Mouse (Mus musculus) liver, embryonic 13.5 days (tissue): ENCODE measurements at regions not wholly inside any gene's neighbourhood (a gene's known extent, or its start where the extent isn't known, plus 50 kb on each side); places are given as distances from the start of the nearest gene placed in this dataset.
A peak's percentile ranks its signal among the peaks of the same experiment; 100 is the strongest.

Experiments
- ATAC-seq: fragments of 200-750 bp; cut with Nextera tagmentation; 2 replicates; pipeline ENCODE4 v1.8.0; 2017; ENCODE audit warnings: low read depth, mild to moderate bottlenecking, moderate number of reproducible peaks, moderate library complexity
- DNase-seq: peaks from one replicate; pipeline ENCODE4 v3.0.0; 2022
- H3K27ac ChIP-seq: fragments of 300-500 bp; sonication (generic); 2 replicates; pipeline ENCODE4 v1.5.1; 2015; ENCODE audit warnings: moderate library complexity, mild to moderate bottlenecking, inconsistent platforms
- H3K27me3 ChIP-seq: fragments of 300-500 bp; sonication (generic); 2 replicates; pipeline ENCODE4 v1.6.1; 2015; ENCODE audit warnings: mild to moderate bottlenecking, inconsistent platforms
- H3K36me3 ChIP-seq: fragments of 300-500 bp; sonication (generic); 2 replicates; pipeline ENCODE4 v1.6.1; 2015; ENCODE audit warnings: mild to moderate bottlenecking, inconsistent platforms
- H3K4me1 ChIP-seq: fragments of 300-500 bp; sonication (generic); replicated peaks from 2 replicates; pipeline ENCODE4 v1.6.1; 2015; ENCODE audit warnings: inconsistent platforms
- H3K4me2 ChIP-seq: fragments of 300-500 bp; sonication (generic); 2 replicates; pipeline ENCODE4 v1.6.1; 2015; ENCODE audit warnings: inconsistent platforms, mild to moderate bottlenecking, moderate library complexity
- H3K4me3 ChIP-seq: fragments of 300-500 bp; sonication (generic); replicated peaks from 2 replicates; pipeline ENCODE4 v1.5.1; 2015; ENCODE audit warnings: mild to moderate bottlenecking, inconsistent platforms
- H3K9ac ChIP-seq: fragments of 300-500 bp; sonication (generic); 2 replicates; pipeline ENCODE4 v1.6.1; 2015; ENCODE audit warnings: mild to moderate bottlenecking, inconsistent platforms
- H3K9me3 ChIP-seq: fragments of 300-500 bp; sonication (generic); replicated peaks from 2 replicates; pipeline ENCODE4 v1.6.1; 2016; ENCODE audit warnings: inconsistent platforms
- WGBS: fragments of 180-500 bp; shearing (Covaris S2); methylation state at CpG from one replicate; pipeline ENCODE4 v1.1.7; 2015; ENCODE audit not compliant: insufficient replicate concordance; 5-methylcytosine and 5-hydroxymethylcytosine counted together

GRCm38 (mm10) chr17:14539651-14540050 lies 154.4 kb downstream of the Thbs2 start:
- Histone ChIP-seq H3K4me1 (no peaks in the 10 kb centered on the region), H3K36me3 (no peaks in the 10 kb centered on the region), H3K27ac (no peak overlapping the region), H3K4me2 (no peak overlapping the region), H3K9ac (no peak overlapping the region), H3K27me3 (no peaks in the 10 kb centered on the region), H3K9me3 (no peaks in the 10 kb centered on the region), H3K4me3 (no peak overlapping the region)
- ATAC-seq (no peak), DNase-seq (no peak)
- WGBS = 33% methylated on average over 3 of the region's 3 CpGs

- DNase-seq (no peak), ATAC-seq (no peak)
- no peak overlapping the region for H3K27ac ChIP-seq
- no peak overlapping the region for H3K4me2 ChIP-seq
- H3K9ac ChIP-seq = no peak overlapping the region
- no peaks in the 10 kb centered on the region for H3K4me1 ChIP-seq
- no peaks in the 10 kb centered on the region for H3K36me3 ChIP-seq
- 56% methylated on average over 3 of the region's 3 CpGs for WGBS
- no peaks in the 10 kb centered on the region for H3K9me3 ChIP-seq
- no peak overlapping the region for H3K4me3 ChIP-seq
- H3K27me3 ChIP-seq = no peaks in the 10 kb centered on the region
Observed at GRCm38 (mm10) chr17:14539191-14539590, 154.8 kb downstream of the Thbs2 start.

DNA sequence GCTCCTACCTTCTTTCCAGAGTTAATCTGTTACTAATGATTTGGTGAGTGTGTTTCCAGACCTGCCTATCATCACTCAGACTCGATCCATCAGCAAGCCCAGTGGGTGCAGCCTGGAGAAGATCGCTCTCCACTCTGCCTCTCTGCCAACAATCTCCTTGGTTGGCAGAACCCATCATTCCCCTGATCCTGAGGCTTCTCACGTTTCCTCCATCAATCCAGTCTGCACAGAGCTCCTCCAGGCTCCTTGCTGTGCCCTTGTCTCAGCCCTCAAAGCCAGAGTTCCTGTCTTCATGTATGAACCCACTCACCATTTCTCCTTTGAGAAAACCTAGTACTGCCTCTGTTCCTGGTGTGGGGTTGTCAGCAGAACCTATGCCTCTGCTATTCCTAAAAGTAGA lies 155.5 kb downstream of the Thbs2 start:
- H3K9me3 ChIP-seq = no peaks in the 10 kb centered on the region
- no peak overlapping the region for H3K9ac ChIP-seq
- no peak overlapping the region for H3K27ac ChIP-seq
- 45% methylated on average over 3 of the region's 3 CpGs for WGBS
- DNase-seq (no peak), ATAC-seq (no peak)
- no peaks in the 10 kb centered on the region for H3K4me1 ChIP-seq
- H3K36me3 ChIP-seq = no peaks in the 10 kb centered on the region
- no peaks in the 10 kb centered on the region for H3K27me3 ChIP-seq
- H3K4me3 ChIP-seq = no peak overlapping the region
- no peak overlapping the region for H3K4me2 ChIP-seq

DNA sequence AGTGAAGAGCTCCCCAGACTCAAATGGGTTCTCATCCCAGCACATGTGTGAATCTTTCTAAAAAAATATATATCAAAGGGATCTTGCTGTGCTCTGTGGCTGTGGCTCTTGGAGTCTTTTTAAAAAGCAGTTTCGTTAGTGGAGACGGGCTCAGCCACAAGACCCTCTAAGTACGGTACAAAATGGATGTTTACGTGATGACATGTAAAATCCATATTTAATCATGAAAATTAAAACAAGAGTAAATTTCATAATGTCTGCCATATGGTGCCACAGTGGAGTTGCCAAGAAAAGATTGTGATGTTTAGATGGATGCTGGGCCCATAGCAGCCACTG lies 161.1 kb downstream of the Thbs2 start:
- DNase-seq (no peak), ATAC-seq (no peak)
- WGBS = 74% methylated on average over 4 of the region's 4 CpGs
- no peak overlapping the region for H3K4me3 ChIP-seq
- H3K4me2 ChIP-seq = no peak overlapping the region
- H3K9me3 ChIP-seq = no peaks in the 10 kb centered on the region
- no peaks in the 10 kb centered on the region for H3K4me1 ChIP-seq
- no peak overlapping the region for H3K9ac ChIP-seq
- no peak overlapping the region for H3K27ac ChIP-seq
- no peaks in the 10 kb centered on the region for H3K27me3 ChIP-seq
- H3K36me3 ChIP-seq = no peaks in the 10 kb centered on the region

DNA sequence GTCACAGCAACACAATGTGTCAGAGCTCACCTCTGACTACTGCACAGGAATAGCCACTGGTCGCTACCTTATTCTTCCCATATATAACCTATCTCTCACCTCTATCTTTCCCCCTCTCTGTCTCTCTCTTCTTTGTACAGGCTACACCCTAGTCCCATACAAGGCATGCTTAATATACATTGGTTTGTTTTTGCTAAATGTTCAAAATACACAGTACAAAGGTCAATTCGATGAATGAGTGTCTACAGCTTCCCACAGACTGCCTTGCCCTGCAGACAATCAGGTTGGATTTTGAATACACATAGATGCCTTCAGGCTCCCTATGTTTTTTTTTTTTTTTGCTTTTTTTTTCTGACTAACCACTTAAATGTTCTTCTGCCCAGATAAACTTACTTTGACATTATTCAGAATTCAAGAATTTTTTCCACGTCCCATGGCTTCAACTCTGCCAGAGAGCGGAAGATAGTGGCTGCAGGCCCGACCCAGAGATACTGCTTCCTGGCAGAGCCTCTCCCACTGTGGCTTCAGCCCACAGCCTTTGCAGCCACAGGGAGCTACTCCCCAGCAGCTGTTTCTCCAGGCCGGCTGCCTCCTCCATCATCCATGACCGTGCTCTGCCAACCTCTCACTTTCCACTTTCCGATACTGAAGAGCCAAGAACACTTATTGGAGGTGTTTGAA lies 161.6 kb downstream of the Thbs2 start:
- Histone ChIP-seq H3K27ac (no peak overlapping the region), H3K9ac (no peak overlapping the region), H3K4me1 (no peaks in the 10 kb centered on the region), H3K36me3 (no peaks in the 10 kb centered on the region), H3K4me2 (no peak overlapping the region), H3K9me3 (no peaks in the 10 kb centered on the region), H3K4me3 (no peak overlapping the region), H3K27me3 (no peaks in the 10 kb centered on the region)
- no peak for DNase-seq
- 66% methylated on average over 8 of the region's 8 CpGs for WGBS
- ATAC-seq = no peak

DNA sequence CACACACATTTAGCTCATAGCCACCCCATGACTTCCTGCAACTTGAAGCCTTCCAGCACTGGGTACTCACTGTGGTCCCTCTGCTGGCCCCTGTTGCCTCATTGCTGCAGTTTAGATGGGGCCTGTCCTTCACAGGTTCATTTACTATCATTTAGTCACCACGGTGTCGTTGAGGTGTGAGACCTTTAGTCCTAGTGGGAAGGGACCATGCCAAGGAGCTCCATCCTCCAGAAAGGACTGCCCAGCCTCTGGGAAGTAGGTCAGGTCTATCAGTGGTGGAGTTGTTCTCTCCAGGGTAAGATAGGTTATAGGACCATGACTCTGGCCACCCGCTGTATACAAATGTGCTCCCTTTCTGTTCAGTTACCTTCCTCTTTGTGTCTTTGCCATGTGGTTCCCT lies 162.2 kb downstream of the Thbs2 start:
- Histone ChIP-seq H3K9me3 (no peaks in the 10 kb centered on the region), H3K4me1 (no peaks in the 10 kb centered on the region), H3K36me3 (no peaks in the 10 kb centered on the region), H3K9ac (no peak overlapping the region), H3K27me3 (no peaks in the 10 kb centered on the region), H3K4me2 (no peak overlapping the region), H3K27ac (no peak overlapping the region), H3K4me3 (no peak overlapping the region)
- WGBS = 54% methylated on average over 3 of the region's 3 CpGs
- DNase-seq = no peak
- no peak for ATAC-seq

DNA sequence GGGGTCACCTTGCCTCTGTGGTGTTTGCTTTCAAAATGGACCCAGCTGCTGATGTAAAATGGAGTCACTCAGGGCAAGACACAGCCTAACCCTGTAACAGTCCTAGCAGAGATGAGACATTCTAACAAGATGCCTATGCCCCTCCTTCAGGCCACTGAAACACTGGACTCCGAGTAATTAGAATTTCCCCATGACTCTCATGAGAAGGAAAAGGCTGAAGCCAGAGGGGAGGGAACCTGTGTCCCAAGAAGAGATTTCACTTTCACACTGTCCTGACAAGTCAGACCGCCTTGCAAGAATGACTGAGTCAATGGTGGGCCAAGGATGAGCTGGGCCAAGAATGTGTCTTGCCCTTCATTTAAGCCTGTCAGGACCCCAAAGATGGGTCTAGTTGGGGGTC lies 166.3 kb downstream of the Thbs2 start:
- Histone ChIP-seq H3K36me3 (no peaks in the 10 kb centered on the region), H3K4me1 (no peaks in the 10 kb centered on the region), H3K9ac (no peak overlapping the region), H3K4me3 (no peak overlapping the region), H3K9me3 (no peaks in the 10 kb centered on the region), H3K27me3 (no peaks in the 10 kb centered on the region), H3K27ac (no peak overlapping the region), H3K4me2 (no peak overlapping the region)
- 55% methylated on average over 2 of the region's 2 CpGs for WGBS
- DNase-seq = no peak
- no peak for ATAC-seq

DNA sequence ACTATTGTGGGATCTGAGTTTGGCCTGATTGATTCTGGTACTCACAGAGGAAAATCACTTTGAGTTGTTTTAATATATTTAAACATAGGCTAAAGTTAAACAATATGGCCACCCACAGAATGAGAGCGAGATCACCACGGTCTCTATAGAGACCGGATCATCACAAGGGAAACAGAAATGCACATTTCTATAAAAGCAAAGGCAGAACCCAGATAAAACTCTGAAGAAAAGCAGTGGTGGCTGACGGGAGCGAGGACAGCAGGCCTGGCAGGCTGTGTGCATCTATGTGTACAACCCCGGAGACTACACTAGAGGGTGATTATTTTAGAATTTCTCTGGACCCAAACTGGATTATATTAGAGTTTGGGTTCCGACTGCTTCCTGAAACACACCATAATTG lies 168.8 kb downstream of the Thbs2 start:
- Histone ChIP-seq H3K4me2 (no peak overlapping the region), H3K27me3 (no peaks in the 10 kb centered on the region), H3K9me3 (no peaks in the 10 kb centered on the region), H3K4me3 (no peak overlapping the region), H3K36me3 (no peaks in the 10 kb centered on the region), H3K9ac (no peak overlapping the region), H3K27ac (no peak overlapping the region), H3K4me1 (no peaks in the 10 kb centered on the region)
- no peak for ATAC-seq
- DNase-seq = no peak
- WGBS = 72% methylated on average over 7 of the region's 7 CpGs

GRCm38 (mm10) chr17:14524426-14525236 lies 169.4 kb downstream of the Thbs2 start:
- Histone ChIP-seq H3K27me3 (no peaks in the 10 kb centered on the region), H3K4me3 (no peak overlapping the region), H3K9ac (no peak overlapping the region), H3K4me2 (no peak overlapping the region), H3K9me3 (no peaks in the 10 kb centered on the region), H3K36me3 (no peaks in the 10 kb centered on the region), H3K4me1 (no peaks in the 10 kb centered on the region), H3K27ac (no peak overlapping the region)
- ATAC-seq = no peak
- DNase-seq = no peak
- WGBS = 38% methylated on average over 13 of the region's 13 CpGs

DNA sequence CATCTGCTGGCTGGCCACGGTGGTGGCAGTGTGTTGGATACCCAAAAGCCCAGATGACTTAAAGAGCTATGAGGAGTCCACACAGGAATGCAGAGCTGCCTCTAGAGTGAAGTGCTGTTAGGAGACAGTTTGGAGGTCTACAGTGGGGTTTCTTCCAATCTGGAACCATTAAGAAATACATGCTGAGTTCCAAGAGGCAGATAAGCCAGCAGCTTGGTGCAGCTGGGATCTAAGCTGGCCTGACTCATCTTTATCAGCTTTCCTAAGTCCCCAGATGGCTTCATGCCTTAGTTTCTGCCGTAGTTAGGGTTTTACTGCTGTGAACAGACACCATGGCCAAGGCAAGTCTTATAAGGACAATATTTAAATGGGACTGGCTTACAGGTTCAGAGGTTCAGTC lies 172.0 kb downstream of the Thbs2 start:
- 46% methylated on average over 2 of the region's 2 CpGs for WGBS
- Histone ChIP-seq H3K9ac (no peak overlapping the region), H3K9me3 (no peaks in the 10 kb centered on the region), H3K4me1 (no peaks in the 10 kb centered on the region), H3K36me3 (no peaks in the 10 kb centered on the region), H3K27me3 (no peaks in the 10 kb centered on the region), H3K27ac (no peak overlapping the region), H3K4me2 (no peak overlapping the region), H3K4me3 (no peak overlapping the region)
- DNase-seq (no peak), ATAC-seq (no peak)

GRCm38 (mm10) chr17:14520565-14520964 lies 173.5 kb downstream of the Thbs2 start:
- DNase-seq (peak; percentile 13), ATAC-seq (no peak)
- H3K9me3 ChIP-seq = no peaks in the 10 kb centered on the region
- WGBS = 15% methylated on average over 5 of the region's 5 CpGs
- H3K4me1 ChIP-seq = no peaks in the 10 kb centered on the region
- no peak overlapping the region for H3K27ac ChIP-seq
- no peak overlapping the region for H3K4me2 ChIP-seq
- H3K9ac ChIP-seq = no peak overlapping the region
- H3K4me3 ChIP-seq = no peak overlapping the region
- H3K36me3 ChIP-seq = no peaks in the 10 kb centered on the region
- no peaks in the 10 kb centered on the region for H3K27me3 ChIP-seq

DNA sequence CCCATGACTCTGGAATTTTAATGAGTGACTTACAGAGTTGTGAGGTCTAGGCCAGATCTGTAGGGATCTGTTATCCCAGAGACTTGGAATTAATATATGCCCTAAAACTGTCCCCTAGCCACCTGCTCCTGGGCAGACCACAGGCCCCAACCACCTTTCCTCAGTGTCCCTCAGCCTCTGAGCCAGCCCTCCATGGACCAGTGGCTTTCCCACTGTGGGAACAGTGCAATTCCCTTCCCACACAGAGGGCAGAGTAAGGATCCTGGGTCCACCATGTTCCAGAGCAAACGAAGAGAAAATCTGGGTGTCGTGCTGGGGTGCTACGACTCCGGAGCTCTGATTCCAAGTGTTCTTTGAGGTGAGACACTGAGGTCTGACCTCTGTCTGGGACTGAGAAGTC lies 174.7 kb downstream of the Thbs2 start:
- Histone ChIP-seq H3K4me3 (no peak overlapping the region), H3K36me3 (no peaks in the 10 kb centered on the region), H3K9me3 (no peaks in the 10 kb centered on the region), H3K4me1 (no peaks in the 10 kb centered on the region), H3K4me2 (no peak overlapping the region), H3K27me3 (no peaks in the 10 kb centered on the region), H3K27ac (no peak overlapping the region), H3K9ac (no peak overlapping the region)
- no peak for ATAC-seq
- WGBS = 80% methylated on average over 4 of the region's 4 CpGs
- no peak for DNase-seq
